Mouse (Mus musculus) gastrocnemius, postnatal 36 days (tissue): ENCODE results near the gene Olfr1495. TPM values are rescaled to one million over a fixed set of nuclear protein-coding genes. Genes with fewer than 3 reads are reported as not detected.
"Not testable (repeated sequence)": the region's sequence is repeated elsewhere in the genome, so short reads cannot be mapped to it uniquely, and the experiment has no call there.

Source experiments
- DNase-seq, 2 experiments: peaks; one replicate each; pipeline ENCODE4 v3.0.0; 2022
- intact Hi-C: fragments of 180-260 bp; cut with DNase I; formaldehyde crosslinking; loops from one replicate; pipeline ENCODE4 v1.15.1; 2025
- long read RNA-seq, 2 experiments: library from polyadenylated mRNA; stranded (forward); transcript quantifications; one replicate each; pipeline ENCODE4 v2.0.0; 2021
- total RNA-seq, 2 experiments: library from RNA; stranded (reverse); gene quantifications; 2 replicates each; pipeline ENCODE4 v1.2.3; 2021

Gene Olfr1495
- not detected for total RNA-seq
- long read RNA-seq, experiment 1: 0 reads
- long read RNA-seq, experiment 2: 0 reads

GRCm38 (mm10) chr19:13764306-13764705 lies at the start of gene Olfr1495:
Gene Olfr1495, plus strand, starts transcription at chr19:13764606.
- no peak for DNase-seq
- intact Hi-C loops: no loop called here

- intact Hi-C loops: no loop called here
- no peak for DNase-seq
These were observed 41.4 kb upstream of the Olfr1495 start, which contains the start of gene Olfr1493-ps1 for GRCm38 (mm10) chr19:13722978-13723377. Gene Olfr1493-ps1, plus strand, starts transcription at chr19:13723278.

- DNase-seq: no peak
- intact Hi-C loops: no loop called here
These were observed 25.0 kb upstream of the Olfr1495 start, which contains the start of gene Olfr1494 for GRCm38 (mm10) chr19:13739428-13739827. Gene Olfr1494, plus strand, starts transcription at chr19:13739728.

- no peak for DNase-seq
- intact Hi-C loops: no loop called here
These were observed 15.0 kb upstream of the Olfr1495 start for GRCm38 (mm10) chr19:13749366-13749765.

GRCm38 (mm10) chr19:13768565-13769276 lies 4.3 kb downstream of the Olfr1495 start:
- intact Hi-C loops: no loop called here
- no peak for DNase-seq

GRCm38 (mm10) chr19:13777578-13777977 lies 13.2 kb downstream of the Olfr1495 start, which contains the start of gene Olfr1496:
Gene Olfr1496, plus strand, starts transcription at chr19:13777878.
- intact Hi-C loops: no loop called here
- no peak for DNase-seq

- intact Hi-C loops: no loop called here
- no peak for DNase-seq
These were observed 33.7 kb downstream of the Olfr1495 start, which contains the start of gene Olfr1497 for GRCm38 (mm10) chr19:13798102-13798501. Gene Olfr1497, minus strand, starts transcription at chr19:13798202.

- intact Hi-C loops, DNase-seq: not testable (repeated sequence)
These were observed 41.1 kb downstream of the Olfr1495 start for GRCm38 (mm10) chr19:13805486-13805885.

- intact Hi-C loops: no loop called here
- DNase-seq: no peak
These were observed 48.4 kb downstream of the Olfr1495 start for GRCm38 (mm10) chr19:13812823-13813222.

GRCm38 (mm10) chr19:13818827-13819226 lies 54.4 kb downstream of the Olfr1495 start:
- intact Hi-C loops: no loop called here
- no peak for DNase-seq

- no peak for DNase-seq
- intact Hi-C loops: no loop called here
These were observed 54.9 kb downstream of the Olfr1495 start, which contains the start of gene Olfr1499 for GRCm38 (mm10) chr19:13819347-13819746. Gene Olfr1499, minus strand, starts transcription at chr19:13819447.

Other genes with a start within 250 kb of the Olfr1495 start
- gene Olfr1480, start 236.7 kb upstream of the Olfr1495 start, total RNA-seq: not detected
- not detected for gene Olfr1484, start 181.1 kb upstream of the Olfr1495 start, total RNA-seq
- not detected for gene Olfr1487, start 147.2 kb upstream of the Olfr1495 start, total RNA-seq
- gene Olfr1489, start 133.0 kb upstream of the Olfr1495 start, total RNA-seq: not detected
- gene Olfr1490, start 113.5 kb upstream of the Olfr1495 start, total RNA-seq: not detected
- gene Olfr1491, start 67.3 kb upstream of the Olfr1495 start, total RNA-seq: not detected
- not detected for gene Olfr1493-ps1, start 41.3 kb upstream of the Olfr1495 start, total RNA-seq
- not detected for gene Olfr1494, start 24.9 kb upstream of the Olfr1495 start, total RNA-seq
- gene Olfr1496, start 13.3 kb downstream of the Olfr1495 start, total RNA-seq: not detected
- not detected for gene Olfr1497, start 33.6 kb downstream of the Olfr1495 start, total RNA-seq
- gene Olfr1499, start 54.8 kb downstream of the Olfr1495 start, total RNA-seq: not detected
- not detected for gene Olfr1500, start 65.9 kb downstream of the Olfr1495 start, total RNA-seq
- gene Olfr1501, start 86.1 kb downstream of the Olfr1495 start, total RNA-seq: not detected
- not detected for gene Olfr1502, start 97.2 kb downstream of the Olfr1495 start, total RNA-seq
- not detected for gene Olfr1504, start 133.3 kb downstream of the Olfr1495 start, total RNA-seq
- gene Olfr1505, start 148.9 kb downstream of the Olfr1495 start, total RNA-seq: not detected